Mouse (Mus musculus) layer of hippocampus, adult 8-10 months (tissue): ENCODE measurements around the gene Mocs3. TPM values are rescaled to one million over a fixed set of nuclear protein-coding genes. Genes with fewer than 3 reads are reported as not detected.

ENCODE experiments used
- DNase-seq, 2 experiments: peaks; one replicate each; pipeline ENCODE4 v3.0.0; 2022; ENCODE audit warnings: low spot score in 2 of 2
- total RNA-seq, 4 experiments: library from RNA; stranded (reverse); gene quantifications; 2 replicates each; pipeline ENCODE4 v1.2.4; 2022

Gene Mocs3
- 10 to 100 TPM; 15.6 to 19.8 (median 17.4) TPM for total RNA-seq

GRCm38 (mm10) chr2:168230026-168230728 lies at the start of gene Mocs3, which contains the start of the genes Gm20716 and Dpm1:
Gene Mocs3, plus strand, starts transcription at chr2:168230622.
Gene Gm20716, minus strand, starts transcription at chr2:168230364.
Gene Dpm1, minus strand, starts transcription at chr2:168230591.
- DNase-seq: peak; percentile 88 to 92

DNA sequence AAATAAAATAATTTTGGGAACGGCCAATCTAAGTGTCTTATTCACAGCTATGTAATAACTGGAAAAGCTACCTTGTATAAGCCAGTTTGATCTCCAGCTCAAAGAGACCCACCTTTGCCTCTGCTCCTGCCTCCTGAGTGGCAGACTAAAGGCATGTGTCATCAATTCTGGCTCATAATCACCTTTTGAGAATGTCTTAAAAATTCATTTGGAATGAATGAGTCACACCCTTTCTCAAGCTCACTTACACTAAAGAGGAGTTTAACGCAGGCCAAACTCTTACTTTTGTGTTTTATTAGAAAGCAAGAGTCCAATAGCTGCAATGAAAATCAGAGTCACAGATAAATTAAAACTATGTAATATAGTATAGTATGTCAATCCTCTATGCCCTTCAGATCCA lies 38.6 kb upstream of the Mocs3 start:
- DNase-seq: no peak

DNA sequence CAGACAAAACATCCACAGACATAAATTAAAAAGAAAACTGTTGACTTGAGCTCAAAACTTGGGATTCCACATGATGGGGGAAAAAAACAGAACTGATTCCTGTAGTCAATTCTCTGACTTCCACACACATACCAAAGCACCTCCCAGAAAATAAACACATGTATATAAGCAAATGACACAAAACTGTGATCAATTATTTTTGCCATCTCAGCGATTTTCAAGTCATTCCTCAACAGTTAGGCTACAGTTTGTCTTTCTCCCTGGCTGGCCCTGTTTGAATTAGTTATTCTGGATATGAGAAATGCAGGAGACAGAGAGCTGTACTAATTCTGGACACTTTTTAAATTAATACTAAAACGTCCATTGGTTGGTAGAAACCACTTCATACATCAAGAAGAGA lies 36.7 kb upstream of the Mocs3 start:
- DNase-seq: no peak

GRCm38 (mm10) chr2:168195721-168196120 lies 34.7 kb upstream of the Mocs3 start:
- DNase-seq: no peak

- no peak for DNase-seq
These were observed 32.0 kb upstream of the Mocs3 start for GRCm38 (mm10) chr2:168198421-168198820.

DNA sequence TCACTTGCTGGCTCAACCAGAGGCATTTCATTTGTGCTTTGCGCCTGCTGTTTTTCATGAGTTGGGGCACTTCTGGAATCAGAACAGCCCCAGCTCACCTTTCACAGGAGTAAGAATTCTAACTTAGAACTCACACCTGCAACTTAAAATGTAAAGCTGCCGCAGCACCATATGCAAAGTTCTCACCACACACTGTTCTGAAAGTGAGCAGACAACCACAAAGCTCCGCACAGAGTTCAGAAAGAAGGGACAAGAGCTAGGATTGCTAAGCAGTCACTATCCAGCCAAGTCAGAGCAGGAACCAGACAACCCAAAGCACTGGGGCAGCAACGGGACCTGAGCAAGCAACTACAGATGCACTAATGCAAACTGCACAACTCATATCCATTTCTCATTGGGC lies 30.9 kb upstream of the Mocs3 start:
- DNase-seq: no peak

GRCm38 (mm10) chr2:168200014-168200691 lies 30.3 kb upstream of the Mocs3 start:
- DNase-seq: no peak

DNA sequence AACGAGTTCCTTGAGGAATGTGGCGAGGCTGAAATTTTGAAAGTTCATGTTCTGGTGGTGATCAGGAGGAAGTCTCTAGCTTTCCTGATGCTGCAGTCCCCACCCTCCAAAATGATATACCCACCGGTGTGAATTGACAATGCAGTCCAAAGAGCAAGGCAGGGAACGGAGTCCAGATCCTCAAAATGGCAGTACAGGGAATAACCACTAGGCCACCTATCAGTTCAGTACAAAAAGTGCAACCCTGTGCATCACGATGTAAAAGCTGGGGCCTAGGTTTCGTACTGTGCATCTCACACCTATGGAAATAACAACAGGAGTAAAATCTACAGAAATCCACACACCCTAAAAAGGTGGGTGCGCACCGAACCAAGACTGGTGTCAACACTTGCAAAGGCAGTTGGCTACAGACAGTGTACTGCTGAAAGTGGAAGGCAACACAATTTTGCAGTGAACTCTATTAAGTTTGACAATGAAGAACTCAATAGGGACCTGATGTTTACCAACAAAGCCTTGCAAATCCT lies 25.9 kb upstream of the Mocs3 start:
- DNase-seq: no peak

DNA sequence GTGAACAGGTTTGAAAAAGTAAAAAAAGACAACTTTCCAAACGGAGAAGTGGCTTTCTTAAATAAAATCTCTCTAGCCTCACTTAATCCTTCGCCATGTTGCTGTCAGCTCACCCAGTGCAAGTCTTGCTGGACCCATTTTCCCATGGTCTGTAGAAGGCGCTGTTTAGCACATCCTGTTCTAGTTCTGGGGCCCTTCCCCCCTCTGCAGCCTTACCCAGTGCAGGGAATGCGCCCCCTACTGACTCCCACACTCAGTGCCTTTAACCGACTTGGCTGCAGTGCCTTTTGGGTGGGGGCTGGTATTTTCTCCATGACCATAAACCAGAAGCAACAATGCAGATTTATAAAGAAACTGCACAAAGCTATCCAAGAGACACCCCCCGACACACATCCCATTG lies 25.2 kb upstream of the Mocs3 start:
- peak; percentile 88 to 90 for DNase-seq

DNA sequence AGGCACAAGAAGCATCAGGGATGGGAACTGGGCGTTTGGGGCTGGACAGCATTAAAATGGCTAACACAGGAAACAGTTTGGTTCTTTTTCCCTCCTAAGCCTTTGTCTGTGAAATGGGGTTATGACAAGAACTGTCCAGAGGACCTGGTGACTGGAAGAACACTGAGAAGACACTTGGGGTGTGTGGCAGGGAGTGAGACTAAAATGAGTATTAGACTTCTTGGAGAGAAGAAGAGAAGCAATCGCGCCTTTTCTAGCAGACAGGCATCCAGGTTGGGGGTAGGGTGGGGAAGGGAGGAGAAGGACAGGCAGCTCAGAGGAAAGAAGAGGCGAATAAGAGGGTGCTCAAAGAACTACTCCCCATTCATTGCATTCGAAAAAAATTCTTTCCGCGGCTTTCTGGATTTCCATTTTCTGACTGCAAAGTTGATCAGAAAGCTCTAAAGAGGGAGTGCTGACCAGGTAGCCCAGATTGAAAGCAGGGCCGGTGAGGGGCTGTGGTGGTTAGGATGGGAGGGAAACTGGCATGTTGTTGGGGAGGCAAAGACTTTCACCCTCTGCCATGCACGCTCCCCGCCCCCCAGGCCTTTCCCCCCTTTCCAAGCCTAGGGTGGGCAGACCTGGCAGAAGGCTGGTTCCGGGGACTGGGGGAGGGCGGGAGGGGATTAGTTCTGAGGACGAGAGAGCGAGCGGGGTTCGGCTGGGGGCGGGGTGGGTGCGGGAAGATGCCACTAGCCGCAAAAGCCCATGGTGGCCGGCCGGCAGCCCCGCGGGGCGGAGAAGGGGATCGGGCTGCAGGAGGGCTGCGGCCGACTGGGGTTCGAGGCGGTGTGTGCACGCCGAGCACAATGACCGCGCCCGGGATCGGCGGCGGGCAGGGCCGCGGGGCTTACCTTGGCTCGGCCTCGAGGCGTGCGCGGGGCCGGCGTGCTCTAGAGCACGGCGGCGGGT lies 24.5 kb upstream of the Mocs3 start:
- peak; percentile 18 to 43 for DNase-seq

- DNase-seq: peak; percentile 94 to 95
These were observed 23.4 kb upstream of the Mocs3 start, which contains the start of gene Adnp for GRCm38 (mm10) chr2:168206725-168207644. Gene Adnp, minus strand, starts transcription at chr2:168207112.

DNA sequence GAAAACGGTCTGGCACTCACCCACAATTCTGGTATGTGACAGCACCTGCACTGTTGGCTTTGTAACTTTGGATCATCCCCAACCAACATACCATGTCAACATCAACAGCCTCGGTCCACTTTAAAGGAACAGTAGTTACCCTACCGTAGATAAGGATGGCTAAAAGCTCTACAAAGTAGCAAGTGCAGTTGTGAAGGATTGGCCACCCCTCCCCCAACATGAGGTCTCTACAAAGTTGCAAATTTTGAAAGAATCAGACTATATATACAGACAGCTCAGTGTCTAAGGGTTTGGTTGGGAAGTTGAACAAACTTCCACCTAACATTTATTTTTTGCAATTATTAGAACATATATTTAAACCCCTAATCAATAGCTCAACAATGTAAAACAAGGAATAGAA lies 22.5 kb upstream of the Mocs3 start:
- DNase-seq: no peak

DNA sequence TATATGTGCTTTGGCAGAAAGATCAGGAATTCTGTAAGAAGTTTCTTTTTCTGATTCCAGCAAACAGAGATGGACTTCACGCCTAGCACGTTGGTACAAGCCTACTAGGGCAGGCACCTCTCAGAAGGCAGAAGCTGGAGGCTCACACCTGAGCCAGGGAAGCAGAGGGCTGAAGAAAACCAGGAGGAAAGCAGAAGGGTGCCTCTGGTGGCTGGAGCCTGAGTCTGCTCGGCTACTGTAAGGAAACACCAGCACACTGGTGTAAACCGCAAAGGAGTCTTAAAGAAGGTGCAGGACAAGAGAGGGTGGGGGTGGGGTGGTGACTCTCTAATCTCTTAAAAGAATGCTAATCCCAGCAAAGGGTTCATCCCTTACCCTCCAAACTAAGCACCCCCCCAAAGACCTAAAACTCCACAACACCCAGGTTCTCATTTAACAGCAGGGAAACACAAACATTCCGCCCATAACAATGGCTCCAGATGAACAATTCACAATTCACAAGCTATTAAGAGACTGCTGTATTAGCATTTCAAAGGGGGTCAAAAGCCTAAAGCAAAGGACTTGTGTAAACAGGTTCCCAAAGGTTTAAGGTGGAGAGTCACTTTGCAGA lies 16.5 kb upstream of the Mocs3 start:
- no peak for DNase-seq

DNA sequence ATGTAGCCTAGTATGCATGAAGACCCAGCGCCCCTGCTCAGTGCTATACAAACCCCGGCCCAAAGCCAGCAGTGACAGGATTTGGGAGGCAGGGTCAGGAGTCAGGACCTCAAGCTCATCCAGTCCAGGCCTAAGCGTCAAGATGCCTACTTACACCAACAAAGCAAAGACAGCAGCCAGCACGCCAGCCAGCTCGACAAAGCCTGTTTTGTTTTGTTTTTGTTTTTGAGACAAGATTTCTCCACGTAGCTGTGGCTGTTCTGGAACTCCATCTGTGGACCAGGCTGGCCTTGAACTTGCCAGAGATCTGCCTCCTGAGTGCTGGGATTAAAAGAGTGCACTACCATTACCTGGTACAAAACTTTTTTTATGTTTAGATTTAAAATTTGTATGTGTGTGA lies 7.1 kb upstream of the Mocs3 start:
- no peak for DNase-seq

DNA sequence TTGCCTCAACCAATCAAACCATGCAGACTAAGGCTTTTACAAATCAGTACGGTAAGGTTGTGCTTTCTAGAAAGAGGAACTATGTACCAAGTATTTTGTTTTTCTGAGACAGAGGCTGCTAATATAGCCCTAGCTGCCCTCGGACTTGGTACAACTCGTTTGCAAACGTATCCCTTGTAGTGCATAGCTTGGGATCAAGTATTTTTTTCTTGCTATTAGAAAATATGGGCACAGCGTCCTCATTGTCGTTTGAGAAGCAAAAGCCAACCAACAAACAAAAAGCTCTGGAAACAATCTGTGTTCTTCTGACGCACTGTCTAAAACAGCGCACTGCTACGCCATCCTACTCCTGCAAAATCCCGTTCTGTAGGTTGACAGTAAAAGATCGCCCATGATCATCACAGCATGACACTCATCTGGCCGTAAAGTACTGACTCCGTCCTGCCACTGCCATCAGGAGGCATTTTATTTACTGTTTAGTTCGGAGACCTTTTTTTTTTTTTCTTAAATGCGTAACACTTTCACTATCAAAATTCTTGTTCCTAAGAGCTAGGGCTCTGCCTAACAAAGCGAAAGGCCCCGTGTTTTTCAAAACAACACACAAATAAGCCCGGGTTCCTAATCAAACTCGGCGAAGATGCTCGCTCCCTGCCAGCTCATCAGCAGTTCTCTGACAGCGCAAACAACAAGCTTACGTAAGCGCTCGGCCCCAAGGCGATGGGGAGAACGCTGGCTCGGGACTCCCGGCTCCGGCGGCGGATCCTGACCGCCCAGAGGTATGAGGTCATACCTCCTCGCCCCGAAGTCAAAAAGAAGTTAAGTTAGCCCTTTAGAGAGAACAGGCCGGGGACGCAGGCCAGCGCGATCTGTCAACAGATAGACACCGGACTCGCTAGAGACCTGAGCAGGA lies 1.1 kb upstream of the Mocs3 start:
- DNase-seq: peak in 1 of 2 experiments; percentile 56

GRCm38 (mm10) chr2:168230773-168231470 lies 500 bp downstream of the Mocs3 start:
- peak in 1 of 2 experiments; percentile 14 for DNase-seq

GRCm38 (mm10) chr2:168231471-168231829 lies 1.0 kb downstream of the Mocs3 start:
- DNase-seq: no peak

- DNase-seq: no peak
These were observed 2.9 kb downstream of the Mocs3 start for GRCm38 (mm10) chr2:168233286-168233685.
